ENCODE assay signal across 20 mouse cellular contexts in the genomic region with DNA sequence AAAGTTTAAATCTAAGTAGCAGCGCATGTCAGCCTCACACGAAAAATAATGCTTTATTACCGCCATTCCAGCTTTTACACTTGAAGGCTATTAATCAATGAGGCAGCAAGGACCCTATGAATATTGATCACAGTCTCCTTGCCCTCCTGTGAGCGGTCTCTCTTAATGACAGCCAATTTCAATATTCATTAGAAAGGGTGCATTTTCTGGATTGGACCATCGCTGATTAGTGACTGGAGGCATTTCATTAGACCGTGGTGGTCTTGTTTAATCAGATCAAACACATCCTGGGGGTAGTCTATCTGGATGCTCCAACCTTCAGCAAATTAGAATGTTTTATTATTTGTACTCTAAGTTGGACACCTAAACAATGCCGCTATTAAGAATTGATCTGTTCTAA.
DNase-seq lines count a peak whose midpoint lies in the region; ATAC-seq and TF ChIP-seq lines count a peak whose summit lies in the region.
"Had no signal": no experiment of that assay in that cellular context is flagged by ENCODE, and none has a peak within 500 bp of the region (broad histone marks: within the 10 kb centered on the region; RNA-seq: fewer than 3 reads in every experiment).

No protein-coding gene starts in this region.

- H3K9ac ChIP-seq in hindbrain, embryonic 13.5 days = no peak overlapping the region
- no peak overlapping the region for H3K9ac ChIP-seq in midbrain, embryonic 13.5 days (replicated peaks)
- no peak overlapping the region for H3K9ac ChIP-seq in neural tube, embryonic 12.5 days
- no peak overlapping the region for H3K9ac ChIP-seq in liver, postnatal 0 days (replicated peaks)
- H3K9ac ChIP-seq: embryonic facial prominence, embryonic 12.5 days; forebrain, embryonic 13.5 days; forebrain, embryonic 15.5 days had no signal

- H3K4me3 ChIP-seq in hindbrain, embryonic 13.5 days = no peak overlapping the region
- no peak overlapping the region for H3K4me3 ChIP-seq in hindbrain, embryonic 10.5 days
- no peak overlapping the region for H3K4me3 ChIP-seq in midbrain, embryonic 13.5 days (replicated peaks)
- no peak overlapping the region for H3K4me3 ChIP-seq in midbrain, embryonic 10.5 days
- H3K4me3 ChIP-seq in neural tube, embryonic 12.5 days = no peak overlapping the region
- H3K4me3 ChIP-seq in liver, postnatal 0 days (ENCODE audit: low read depth, low read length) = no peak overlapping the region
- H3K4me3 ChIP-seq: embryonic facial prominence, embryonic 10.5 days; embryonic facial prominence, embryonic 12.5 days; forebrain, embryonic 13.5 days; forebrain, embryonic 15.5 days had no signal

- no peaks in the 10 kb centered on the region for H3K9me3 ChIP-seq in hindbrain, embryonic 13.5 days
- no peaks in the 10 kb centered on the region for H3K9me3 ChIP-seq in hindbrain, embryonic 10.5 days
- H3K9me3 ChIP-seq in midbrain, embryonic 13.5 days = no peaks in the 10 kb centered on the region
- no peaks in the 10 kb centered on the region for H3K9me3 ChIP-seq in midbrain, embryonic 10.5 days (replicated peaks)
- no peaks in the 10 kb centered on the region for H3K9me3 ChIP-seq in neural tube, embryonic 12.5 days
- no peaks in the 10 kb centered on the region for H3K9me3 ChIP-seq in liver, postnatal 0 days (ENCODE audit: low read length)
- H3K9me3 ChIP-seq: embryonic facial prominence, embryonic 10.5 days; embryonic facial prominence, embryonic 12.5 days; forebrain, embryonic 13.5 days; forebrain, embryonic 15.5 days had no signal

- H3K36me3 ChIP-seq in hindbrain, embryonic 13.5 days = no peaks in the 10 kb centered on the region
- no peaks in the 10 kb centered on the region for H3K36me3 ChIP-seq in hindbrain, embryonic 10.5 days
- no peaks in the 10 kb centered on the region for H3K36me3 ChIP-seq in midbrain, embryonic 13.5 days
- no peaks in the 10 kb centered on the region for H3K36me3 ChIP-seq in midbrain, embryonic 10.5 days
- H3K36me3 ChIP-seq in neural tube, embryonic 12.5 days = no peaks in the 10 kb centered on the region
- H3K36me3 ChIP-seq in liver, postnatal 0 days (replicated peaks; ENCODE audit: insufficient read depth, low read length) = no peaks in the 10 kb centered on the region
- H3K36me3 ChIP-seq: embryonic facial prominence, embryonic 10.5 days; embryonic facial prominence, embryonic 12.5 days; forebrain, embryonic 15.5 days had no signal

- H3K4me1 ChIP-seq in hindbrain, embryonic 13.5 days (replicated peaks) = peaks cover 24% of the 10 kb centered on the region
- no peaks in the 10 kb centered on the region for H3K4me1 ChIP-seq in hindbrain, embryonic 10.5 days (replicated peaks)
- 0 out of 2 replicates have a peak, but pooled peaks cover 13% of the 10 kb centered on the region for H3K4me1 ChIP-seq in midbrain, embryonic 13.5 days (replicated peaks)
- H3K4me1 ChIP-seq in midbrain, embryonic 10.5 days = no peaks in the 10 kb centered on the region
- H3K4me1 ChIP-seq in neural tube, embryonic 12.5 days = peaks cover 7% of the 10 kb centered on the region
- no peaks in the 10 kb centered on the region for H3K4me1 ChIP-seq in liver, postnatal 0 days (ENCODE audit: insufficient read depth)
- H3K4me1 ChIP-seq: embryonic facial prominence, embryonic 10.5 days; embryonic facial prominence, embryonic 12.5 days; forebrain, embryonic 13.5 days; forebrain, embryonic 15.5 days had no signal

- no peak for TF ChIP-seq POLR2A in brain, embryonic 14.5 days (IDR thresholded peaks at IDR 0.05; ENCODE audit: borderline replicate concordance, extremely low read depth, insufficient read depth, insufficient read length, poor library complexity, severe bottlenecking)

- no peak for TF ChIP-seq CTCF in brain, embryonic 14.5 days (IDR thresholded peaks at IDR 0.05; ENCODE audit: borderline replicate concordance, extremely low read depth, insufficient read depth, insufficient read length)
- TF ChIP-seq CTCF in liver, postnatal 0 days (IDR thresholded peaks at IDR 0.05; ENCODE audit: low read depth) = no peak

- TF ChIP-seq EP300 in liver, postnatal 0 days (IDR thresholded peaks at IDR 0.05; ENCODE audit: low read depth) = no peak

- WGBS in hindbrain, embryonic 13.5 days = 39% methylated on average over 7 of the region's 7 CpGs
- WGBS in hindbrain, embryonic 10.5 days = 80% methylated on average over 7 of the region's 7 CpGs
- WGBS in midbrain, embryonic 13.5 days = 60% methylated on average over 7 of the region's 7 CpGs
- WGBS in midbrain, embryonic 10.5 days = 89% methylated on average over 7 of the region's 7 CpGs
- 47% methylated on average over 7 of the region's 7 CpGs for whole genome bisulfite sequencing in neural tube, embryonic 12.5 days
- 72% methylated on average over 7 of the region's 7 CpGs for WGBS in liver, postnatal 0 days (ENCODE audit: insufficient replicate concordance)

- DNase-seq in hindbrain, embryonic 10.5 days (ENCODE audit: low spot score) = no peak
- no peak for DNase-seq in midbrain, embryonic 10.5 days (ENCODE audit: low spot score)
- DNase-seq in neural tube, embryonic 10.5 days (ENCODE audit: extremely low spot score, low spot score) = no peak
- DNase-seq in brain, embryonic 14.5 days (ENCODE audit: low read depth) = peak; percentile 23
- DNase-seq in liver, postnatal 0 days = no peak
- DNase-seq: adrenal gland, adult 2 months; adrenal gland, postnatal 10 days; adrenal gland, postnatal 25 days; cerebellum, adult 11-12 months; cerebellum, adult 2 months; cerebellum, adult 9-10 months; cerebellum, postnatal 10 days; cerebellum, postnatal 25 days had no signal

- no peak overlapping the region for H3K27ac ChIP-seq in hindbrain, embryonic 13.5 days
- no peak overlapping the region for H3K27ac ChIP-seq in hindbrain, embryonic 10.5 days
- H3K27ac ChIP-seq in midbrain, embryonic 13.5 days = no peak overlapping the region
- no peak overlapping the region for H3K27ac ChIP-seq in midbrain, embryonic 10.5 days (replicated peaks)
- no peak overlapping the region for H3K27ac ChIP-seq in neural tube, embryonic 12.5 days
- no peak overlapping the region for H3K27ac ChIP-seq in liver, postnatal 0 days (ENCODE audit: low read depth)
- H3K27ac ChIP-seq: embryonic facial prominence, embryonic 10.5 days; embryonic facial prominence, embryonic 12.5 days; forebrain, embryonic 13.5 days; forebrain, embryonic 15.5 days had no signal

- no peak overlapping the region for H3K4me2 ChIP-seq in hindbrain, embryonic 13.5 days
- H3K4me2 ChIP-seq in midbrain, embryonic 13.5 days (replicated peaks) = no peak overlapping the region
- H3K4me2 ChIP-seq in neural tube, embryonic 12.5 days (replicated peaks) = no peak overlapping the region
- no peak overlapping the region for H3K4me2 ChIP-seq in liver, postnatal 0 days (ENCODE audit: low read depth, low read length)
- H3K4me2 ChIP-seq: embryonic facial prominence, embryonic 12.5 days; forebrain, embryonic 13.5 days; forebrain, embryonic 15.5 days had no signal

- H3K27me3 ChIP-seq in hindbrain, embryonic 13.5 days = 0 out of 2 replicates have a peak, but pooled peaks cover 3% of the 10 kb centered on the region
- H3K27me3 ChIP-seq in hindbrain, embryonic 10.5 days (ENCODE audit: insufficient read depth, poor library complexity, severe bottlenecking) = no peaks in the 10 kb centered on the region
- H3K27me3 ChIP-seq in midbrain, embryonic 13.5 days = no peaks in the 10 kb centered on the region
- no peaks in the 10 kb centered on the region for H3K27me3 ChIP-seq in midbrain, embryonic 10.5 days (ENCODE audit: low read depth, poor library complexity, severe bottlenecking)
- H3K27me3 ChIP-seq in neural tube, embryonic 12.5 days (replicated peaks) = no peaks in the 10 kb centered on the region
- no peaks in the 10 kb centered on the region for H3K27me3 ChIP-seq in liver, postnatal 0 days (ENCODE audit: insufficient read depth, low read length)
- H3K27me3 ChIP-seq: embryonic facial prominence, embryonic 12.5 days had no signal

- 0 out of 2 replicates have a peak, but pooled peaks have one; percentile 49 for ATAC-seq in hindbrain, embryonic 13.5 days (ENCODE audit: low FRiP score)
- ATAC-seq in midbrain, embryonic 13.5 days = 0 out of 2 replicates have a peak, but pooled peaks have one; percentile 34
- ATAC-seq in neural tube, embryonic 12.5 days (ENCODE audit: low FRiP score, low read depth) = 0 out of 2 replicates have a peak, but pooled peaks have one; percentile 9
- no peak for ATAC-seq in liver, postnatal 0 days
- ATAC-seq: forebrain, embryonic 13.5 days; forebrain, embryonic 15.5 days had no signal
